Mouse (Mus musculus) kidney, embryonic 14.5 days (tissue): Measurements from ENCODE around the gene 4930556J24Rik. TPM values are rescaled to one million over a fixed set of nuclear protein-coding genes. Genes with fewer than 3 reads are reported as not detected.
"Not testable (repeated sequence)": the region's sequence is repeated elsewhere in the genome, so short reads cannot be mapped to it uniquely, and the experiment has no call there.

Source experiments
- ATAC-seq: fragments of 200-750 bp; cut with Nextera tagmentation; 2 replicates; pipeline ENCODE4 v1.8.0; 2017; ENCODE audit warnings: moderate number of reproducible peaks, mild to moderate bottlenecking, moderate TSS enrichment, moderate library complexity; ENCODE audit not compliant: low FRiP score, low TSS enrichment
- H3K27ac ChIP-seq: fragments of 300-500 bp; sonication (generic); 2 replicates; pipeline ENCODE4 v1.5.1; 2014; ENCODE audit warnings: low read depth, mild to moderate bottlenecking, low read length, moderate library complexity, mixed read lengths
- H3K27me3 ChIP-seq: fragments of 300-500 bp; sonication (generic); 2 replicates; pipeline ENCODE4 v1.6.1; 2014; ENCODE audit warnings: mild to moderate bottlenecking, low read length; ENCODE audit not compliant: control insufficient read depth, insufficient read depth
- H3K36me3 ChIP-seq: fragments of 300-500 bp; sonication (generic); 2 replicates; pipeline ENCODE4 v1.6.1; 2014; ENCODE audit warnings: low read length, mixed read lengths; ENCODE audit not compliant: control insufficient read depth, insufficient read depth
- H3K4me1 ChIP-seq: fragments of 300-500 bp; sonication (generic); 2 replicates; pipeline ENCODE4 v1.6.1; 2014; ENCODE audit warnings: low read length, mixed read lengths; ENCODE audit not compliant: control insufficient read depth, insufficient read depth
- H3K4me2 ChIP-seq: fragments of 300-500 bp; sonication (generic); replicated peaks from 2 replicates; pipeline ENCODE4 v1.6.1; 2014; ENCODE audit warnings: low read depth, mild to moderate bottlenecking, low read length
- H3K4me3 ChIP-seq: fragments of 300-500 bp; sonication (generic); 2 replicates; pipeline ENCODE4 v1.5.1; 2014; ENCODE audit warnings: mild to moderate bottlenecking, low read length
- H3K9ac ChIP-seq: fragments of 300-500 bp; sonication (generic); 2 replicates; pipeline ENCODE4 v1.6.1; 2014; ENCODE audit warnings: low read depth, mild to moderate bottlenecking, low read length, moderate library complexity
- H3K9me3 ChIP-seq: fragments of 300-500 bp; sonication (generic); 2 replicates; pipeline ENCODE4 v1.6.1; 2016; ENCODE audit warnings: low read length; ENCODE audit not compliant: control insufficient read depth
- WGBS: fragments of 180-500 bp; shearing (Covaris S2); extraction: QIAGEN DNeasy Blood & Tissue Kit; methylation state at CpG from one replicate; pipeline ENCODE4 v1.1.7; 2014; 5-methylcytosine and 5-hydroxymethylcytosine counted together
- polyA plus RNA-seq: library from polyadenylated mRNA; unstranded; fragments of >200 nt; fragmentation: Nextera tagmentation; extraction: Ambion mirVana; gene quantifications from 2 replicates; pipeline ENCODE4 v1.2.1, GENCODE M21; 2014

The 4930556J24Rik gene
- polyA plus RNA-seq: 0.49 TPM in 1 of 2 replicates, not detected in the other

GRCm38 (mm10) chr11:3976678-3977077 lies at the start of gene 4930556J24Rik:
Gene 4930556J24Rik, minus strand, starts transcription at chr11:3976778.
- ATAC-seq: no peak

GRCm38 (mm10) chr11:4023321-4023720 lies 46.7 kb upstream of the 4930556J24Rik start:
- no peaks in the 10 kb centered on the region for H3K9me3 ChIP-seq
- H3K27me3 ChIP-seq: no peaks in the 10 kb centered on the region
- H3K4me2 ChIP-seq: no peak overlapping the region
- H3K36me3 ChIP-seq: no peaks in the 10 kb centered on the region
- ATAC-seq: no peak
- WGBS: 81% methylated on average over 2 of the region's 2 CpGs
- no peaks in the 10 kb centered on the region for H3K4me1 ChIP-seq
- H3K4me3 ChIP-seq: no peak overlapping the region
- H3K9ac ChIP-seq: no peak overlapping the region
- H3K27ac ChIP-seq: no peak overlapping the region

More at GRCm38 (mm10) chr11:3976678-3977077, at the start of gene 4930556J24Rik:
- no peak within 1 kb of the TSS for H3K9ac ChIP-seq
- H3K4me3 ChIP-seq: no peak within 1 kb of the TSS
- H3K4me2 ChIP-seq: no peak within 1 kb of the TSS
- no peaks in the 10 kb centered on the region for H3K4me1 ChIP-seq
- peaks cover 84% of the 10 kb centered on the region for H3K36me3 ChIP-seq
- H3K27me3 ChIP-seq: no peaks in the 10 kb centered on the region
- 94% methylated on average over 5 of the region's 6 CpGs for WGBS
- no peaks in the 10 kb centered on the region for H3K9me3 ChIP-seq
- H3K27ac ChIP-seq: no peak within 1 kb of the TSS

- H3K9ac ChIP-seq, H3K27me3 ChIP-seq, H3K4me3 ChIP-seq, H3K4me1 ChIP-seq, H3K9me3 ChIP-seq, H3K4me2 ChIP-seq, H3K36me3 ChIP-seq, H3K27ac ChIP-seq, ATAC-seq: not testable (repeated sequence)
- WGBS: 92% methylated on average over 13 of the region's 13 CpGs
Observed at GRCm38 (mm10) chr11:4022111-4022510, 45.5 kb upstream of the 4930556J24Rik start.

- H3K36me3 ChIP-seq, H3K4me1 ChIP-seq, H3K27me3 ChIP-seq, H3K27ac ChIP-seq, ATAC-seq, H3K4me3 ChIP-seq, H3K4me2 ChIP-seq, H3K9ac ChIP-seq: not testable (repeated sequence)
- WGBS: 88% methylated on average over 14 of the region's 14 CpGs
- peaks cover 13% of the 10 kb centered on the region for H3K9me3 ChIP-seq
Observed at GRCm38 (mm10) chr11:4015796-4016195, 39.2 kb upstream of the 4930556J24Rik start.

- no peak overlapping the region for H3K4me2 ChIP-seq
- 78% methylated on average over 1 of the region's 1 CpGs for WGBS
- H3K4me3 ChIP-seq: no peak overlapping the region
- no peaks in the 10 kb centered on the region for H3K4me1 ChIP-seq
- peaks cover 13% of the 10 kb centered on the region for H3K9me3 ChIP-seq
- H3K9ac ChIP-seq: no peak overlapping the region
- H3K27me3 ChIP-seq: no peaks in the 10 kb centered on the region
- ATAC-seq: no peak
- no peak overlapping the region for H3K27ac ChIP-seq
- H3K36me3 ChIP-seq: no peaks in the 10 kb centered on the region
Observed at GRCm38 (mm10) chr11:4012616-4013015, 36.0 kb upstream of the 4930556J24Rik start.

GRCm38 (mm10) chr11:4006462-4006861 lies 29.9 kb upstream of the 4930556J24Rik start:
- H3K9ac ChIP-seq: no peak overlapping the region
- H3K4me2 ChIP-seq: no peak overlapping the region
- no peak for ATAC-seq
- no peak overlapping the region for H3K27ac ChIP-seq
- WGBS: 84% methylated on average over 3 of the region's 3 CpGs
- H3K9me3 ChIP-seq: no peaks in the 10 kb centered on the region
- no peak overlapping the region for H3K4me3 ChIP-seq
- H3K36me3 ChIP-seq: no peaks in the 10 kb centered on the region
- H3K4me1 ChIP-seq: no peaks in the 10 kb centered on the region
- H3K27me3 ChIP-seq: no peaks in the 10 kb centered on the region

- H3K9ac ChIP-seq: no peak overlapping the region
- H3K4me3 ChIP-seq: no peak overlapping the region
- no peak for ATAC-seq
- no peak overlapping the region for H3K4me2 ChIP-seq
- no peak overlapping the region for H3K27ac ChIP-seq
- H3K4me1 ChIP-seq: no peaks in the 10 kb centered on the region
- no peaks in the 10 kb centered on the region for H3K9me3 ChIP-seq
- H3K36me3 ChIP-seq: no peaks in the 10 kb centered on the region
- 0 out of 2 replicates have a peak, but pooled peaks cover 2% of the 10 kb centered on the region for H3K27me3 ChIP-seq
- 67% methylated on average over 5 of the region's 5 CpGs for WGBS
Observed at GRCm38 (mm10) chr11:4005220-4005805, 28.7 kb upstream of the 4930556J24Rik start.

- Histone ChIP-seq H3K9me3 (no peaks in the 10 kb centered on the region), H3K9ac (no peak overlapping the region), H3K4me2 (no peak overlapping the region), H3K27ac (no peak overlapping the region), H3K4me3 (no peak overlapping the region), H3K36me3 (no peaks in the 10 kb centered on the region), H3K27me3 (peaks cover 30% of the 10 kb centered on the region), H3K4me1 (0 out of 2 replicates have a peak, but pooled peaks cover 2% of the 10 kb centered on the region)
- ATAC-seq: peak; percentile 28; the same call in 1 of the 2 replicates
- WGBS: 11% methylated on average over 5 of the region's 5 CpGs
Observed at GRCm38 (mm10) chr11:4001603-4002002, 25.0 kb upstream of the 4930556J24Rik start.

GRCm38 (mm10) chr11:3999547-3999946 lies 23.0 kb upstream of the 4930556J24Rik start:
- no peaks in the 10 kb centered on the region for H3K36me3 ChIP-seq
- H3K9ac ChIP-seq: no peak overlapping the region
- no peak overlapping the region for H3K27ac ChIP-seq
- peaks cover 32% of the 10 kb centered on the region for H3K27me3 ChIP-seq
- no peak overlapping the region for H3K4me3 ChIP-seq
- no peak overlapping the region for H3K4me2 ChIP-seq
- ATAC-seq: no peak
- H3K4me1 ChIP-seq: 0 out of 2 replicates have a peak, but pooled peaks cover 2% of the 10 kb centered on the region
- no peaks in the 10 kb centered on the region for H3K9me3 ChIP-seq
- WGBS: 38% methylated on average over 5 of the region's 5 CpGs
